7 mouse cellular contexts compared by ENCODE assay signal in the genomic region with DNA sequence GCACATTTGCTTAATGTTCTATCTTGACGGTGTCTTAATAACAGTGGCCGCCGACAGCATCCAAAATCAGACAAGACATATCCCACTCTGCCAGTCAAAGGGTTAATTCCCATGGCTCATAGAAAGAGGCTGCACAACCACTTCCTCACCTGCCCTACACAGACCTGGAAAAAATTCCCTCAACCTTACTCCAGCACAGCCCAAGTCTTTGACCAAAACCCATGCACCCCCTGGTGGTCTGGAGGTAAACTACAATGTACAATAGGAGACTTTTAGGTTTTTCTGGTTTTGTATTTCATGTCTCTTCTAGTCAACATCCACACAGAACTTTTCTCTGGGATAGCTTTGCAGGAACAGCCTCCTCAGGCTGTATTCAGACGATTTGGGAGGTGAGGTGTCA. TPM values are rescaled to one million over a fixed set of nuclear protein-coding genes. Genes with fewer than 3 reads are reported as not detected.
A peak's percentile ranks its signal among the peaks of the same experiment; 100 is the strongest.
DNase-seq lines count a peak whose midpoint lies in the region; ATAC-seq and TF ChIP-seq lines count a peak whose summit lies in the region.

No protein-coding gene starts in this region.

- 0 out of 2 replicates have a peak, but pooled peaks have one; percentile 42 for ATAC-seq in embryonic facial prominence, embryonic 14.5 days (ENCODE audit: low read depth)
- ATAC-seq in intestine, postnatal 0 days: peak; percentile 47; the same call in 1 of the 2 replicates

- 75% methylated on average over 4 of the region's 4 CpGs for WGBS in embryonic facial prominence, embryonic 14.5 days
- 72% methylated on average over 4 of the region's 4 CpGs for WGBS in intestine, postnatal 0 days

- H3K9ac ChIP-seq in embryonic facial prominence, embryonic 14.5 days (ENCODE audit: low read depth, low read length): no peak overlapping the region
- H3K9ac ChIP-seq in intestine, postnatal 0 days (ENCODE audit: low read depth, low read length): no peak overlapping the region

- H3K27me3 ChIP-seq in embryonic facial prominence, embryonic 14.5 days (replicated peaks; ENCODE audit: control insufficient read depth, insufficient read depth, low read length): no peaks in the 10 kb centered on the region
- H3K27me3 ChIP-seq in intestine, postnatal 0 days (replicated peaks; ENCODE audit: control insufficient read depth, insufficient read depth, low read length): no peaks in the 10 kb centered on the region

- TF ChIP-seq CTCF in intestine, postnatal 0 days (IDR thresholded peaks at IDR 0.05; ENCODE audit: low read depth): peak; percentile 86

- peak; percentile 69 for DNase-seq in urinary bladder, postnatal 14 days (ENCODE audit: low spot score)
- DNase-seq in urinary bladder, adult 2 months (ENCODE audit: low spot score): no peak
- peak; percentile 41 to 77 for DNase-seq in adrenal gland, postnatal 36 days
- peak; percentile 60 for DNase-seq in embryonic facial prominence, embryonic 14.5 days (ENCODE audit: low spot score)
- peak; percentile 82 for DNase-seq in lung, postnatal 14 days
- peak; percentile 15 for DNase-seq in spleen, adult 12 weeks (ENCODE audit: low spot score)

- peak overlapping the region; percentile 74 for H3K27ac ChIP-seq in embryonic facial prominence, embryonic 14.5 days (replicated peaks; ENCODE audit: low read depth, low read length)
- H3K27ac ChIP-seq in intestine, postnatal 0 days (ENCODE audit: low read depth, low read length): no peak overlapping the region

- no peaks in the 10 kb centered on the region for H3K36me3 ChIP-seq in embryonic facial prominence, embryonic 14.5 days (ENCODE audit: control insufficient read depth, insufficient read depth, low read length)
- no peaks in the 10 kb centered on the region for H3K36me3 ChIP-seq in intestine, postnatal 0 days (ENCODE audit: control insufficient read depth, insufficient read depth)

- H3K4me2 ChIP-seq in embryonic facial prominence, embryonic 14.5 days (ENCODE audit: low read depth, low read length): no peak overlapping the region
- H3K4me2 ChIP-seq in intestine, postnatal 0 days (replicated peaks; ENCODE audit: low read depth): no peak overlapping the region

- H3K4me1 ChIP-seq in embryonic facial prominence, embryonic 14.5 days (ENCODE audit: control insufficient read depth, insufficient read depth, low read length): peaks cover 19% of the 10 kb centered on the region; the same call in 1 of the 2 replicates
- no peaks in the 10 kb centered on the region for H3K4me1 ChIP-seq in intestine, postnatal 0 days (replicated peaks; ENCODE audit: control insufficient read depth, insufficient read depth, low read length)

- H3K4me3 ChIP-seq in embryonic facial prominence, embryonic 14.5 days (ENCODE audit: low read depth, low read length): no peak overlapping the region
- H3K4me3 ChIP-seq in intestine, postnatal 0 days (ENCODE audit: low read depth, low read length): no peak overlapping the region

- no peaks in the 10 kb centered on the region for H3K9me3 ChIP-seq in embryonic facial prominence, embryonic 14.5 days (ENCODE audit: control insufficient read depth, low read length)
- H3K9me3 ChIP-seq in intestine, postnatal 0 days (ENCODE audit: control insufficient read depth): no peaks in the 10 kb centered on the region

RNA-seq across cellular contexts. Expression of a gene that starts 32.8 kb away (rescaled TPM):
- polyA plus RNA-seq in urinary bladder, adult 2 months (2012; rRNA removed): 50.2 and 53.9 TPM in 2 replicates
- total RNA-seq in adrenal gland, postnatal 36 days (2021): 100 to 1,000 TPM; 117 to 215 TPM
- 138 and 161 TPM in 2 replicates for polyA plus RNA-seq in embryonic facial prominence, embryonic 14.5 days (2014; fragmentation: Nextera tagmentation; extraction: Ambion mirVana)
- polyA plus RNA-seq in intestine, postnatal 0 days (2015; fragmentation: Nextera tagmentation; extraction: Ambion mirVana): 47.9 and 52.1 TPM in 2 replicates
